Mouse (Mus musculus) C2C12 (cell line): Measurements from ENCODE around the gene Yju2. TPM values are rescaled to one million over a fixed set of nuclear protein-coding genes. Genes with fewer than 3 reads are reported as not detected.
"Not testable (repeated sequence)": the region's sequence is repeated elsewhere in the genome, so short reads cannot be mapped to it uniquely, and the experiment has no call there.

ENCODE experiments used
- H3K27me3 ChIP-seq: one replicate; pipeline ENCODE4 v1.6.1; 2011; ENCODE audit not compliant: control insufficient read depth, insufficient read depth, insufficient read length
- H3K36me3 ChIP-seq: one replicate; pipeline ENCODE4 v1.6.1; 2011; ENCODE audit not compliant: control insufficient read depth, insufficient read depth
- H3K4me3 ChIP-seq: one replicate; pipeline ENCODE4 v1.5.1; 2011; ENCODE audit warnings: mild to moderate bottlenecking, control low read depth; ENCODE audit not compliant: poor library complexity, insufficient read depth, severe bottlenecking
- H3K79me2 ChIP-seq: one replicate; pipeline ENCODE4 v1.6.1; 2011; ENCODE audit not compliant: control insufficient read depth, insufficient read depth
- H3K79me3 ChIP-seq: one replicate; pipeline ENCODE4 v1.6.1; 2011; ENCODE audit warnings: low read depth, control low read depth
- H3ac ChIP-seq: one replicate; pipeline ENCODE3; 2011; ENCODE audit warnings: low read depth; ENCODE audit not compliant: control insufficient read depth, insufficient read length
- CEBPB ChIP-seq: IDR thresholded peaks from one replicate; pipeline ENCODE4 v1.6.1; 2011; ENCODE audit warnings: low read depth, mild to moderate bottlenecking, control low read depth, moderate library complexity
- CTCF ChIP-seq: IDR thresholded peaks from one replicate; pipeline ENCODE4 v1.5.1; 2011; ENCODE audit not compliant: control insufficient read depth, insufficient read depth, insufficient read length
- FOSL1 ChIP-seq: IDR thresholded peaks from one replicate; pipeline ENCODE4 v1.8.0; 2011; ENCODE audit warnings: mild to moderate bottlenecking, low read length; ENCODE audit not compliant: poor library complexity, insufficient read depth, severe bottlenecking
- MAX ChIP-seq: IDR thresholded peaks from one replicate; pipeline ENCODE4 v1.6.1; 2011; ENCODE audit warnings: mild to moderate bottlenecking, control low read depth
- MYOD1 ChIP-seq: IDR thresholded peaks from one replicate; pipeline ENCODE4 v1.6.1; 2011; ENCODE audit warnings: low read depth; ENCODE audit not compliant: control insufficient read depth, insufficient read length
- MYOG ChIP-seq: IDR thresholded peaks from one replicate; pipeline ENCODE4 v1.6.1; 2011; ENCODE audit not compliant: control insufficient read depth, insufficient read length; ENCODE audit errors: extremely low read depth
- USF1 ChIP-seq: IDR thresholded peaks from one replicate; pipeline ENCODE4 v1.6.1; 2011; ENCODE audit warnings: low read depth, mild to moderate bottlenecking, control low read depth, moderate library complexity
- long read RNA-seq, 2 experiments: library from polyadenylated mRNA; unstranded; transcript quantifications; one replicate each; pipeline ENCODE4 v2.0.0; 2019 to 2020
- polyA plus RNA-seq: library from polyadenylated mRNA; unstranded; fragments of >200 nt; fragmentation: generic; extraction: Trizol; gene quantifications from one replicate; pipeline ENCODE4 v1.2.1, GENCODE M21; 2012; ENCODE audit warnings: missing spikeins

The Yju2 gene
- polyA plus RNA-seq: 15.1 TPM
- long read RNA-seq, experiment 1, transcript Yju2-201 (8 exons, 1,660 nt): major isoform, 11 of 13 reads
- long read RNA-seq, experiment 1, partial matches to known transcripts: 1 of 13 reads
- long read RNA-seq, experiment 1, other reads (novel, unspliced or antisense): 1 of 13 reads
- long read RNA-seq, experiment 2, transcript Yju2-201 (8 exons, 1,660 nt): major isoform, 41 of 47 reads
- long read RNA-seq, experiment 2, partial matches to known transcripts: 0 of 47 reads
- long read RNA-seq, experiment 2, other reads (novel, unspliced or antisense): 3 of 47 reads

- peaks cover 12% of the 10 kb centered on the region for H3K79me2 ChIP-seq
- peak within 1 kb of the TSS; percentile 40 for H3K4me3 ChIP-seq
- TF ChIP-seq MYOG: no peak
- no peak for TF ChIP-seq FOSL1
- TF ChIP-seq MAX: peak; percentile 23
- TF ChIP-seq MYOD1: no peak
- no peak for TF ChIP-seq CTCF
- TF ChIP-seq USF1: no peak
- no peak for TF ChIP-seq CEBPB
- peaks cover 9% of the 10 kb centered on the region for H3K27me3 ChIP-seq
- H3K79me3 ChIP-seq: peaks cover 11% of the 10 kb centered on the region
- peak within 1 kb of the TSS; percentile 66 for H3ac ChIP-seq
- H3K36me3 ChIP-seq: peaks cover 15% of the 10 kb centered on the region
Observed at GRCm38 (mm10) chr17:55958918-55959728, at the start of gene Yju2. Gene Yju2 (plus strand): TSS chr17:55959099.

DNA sequence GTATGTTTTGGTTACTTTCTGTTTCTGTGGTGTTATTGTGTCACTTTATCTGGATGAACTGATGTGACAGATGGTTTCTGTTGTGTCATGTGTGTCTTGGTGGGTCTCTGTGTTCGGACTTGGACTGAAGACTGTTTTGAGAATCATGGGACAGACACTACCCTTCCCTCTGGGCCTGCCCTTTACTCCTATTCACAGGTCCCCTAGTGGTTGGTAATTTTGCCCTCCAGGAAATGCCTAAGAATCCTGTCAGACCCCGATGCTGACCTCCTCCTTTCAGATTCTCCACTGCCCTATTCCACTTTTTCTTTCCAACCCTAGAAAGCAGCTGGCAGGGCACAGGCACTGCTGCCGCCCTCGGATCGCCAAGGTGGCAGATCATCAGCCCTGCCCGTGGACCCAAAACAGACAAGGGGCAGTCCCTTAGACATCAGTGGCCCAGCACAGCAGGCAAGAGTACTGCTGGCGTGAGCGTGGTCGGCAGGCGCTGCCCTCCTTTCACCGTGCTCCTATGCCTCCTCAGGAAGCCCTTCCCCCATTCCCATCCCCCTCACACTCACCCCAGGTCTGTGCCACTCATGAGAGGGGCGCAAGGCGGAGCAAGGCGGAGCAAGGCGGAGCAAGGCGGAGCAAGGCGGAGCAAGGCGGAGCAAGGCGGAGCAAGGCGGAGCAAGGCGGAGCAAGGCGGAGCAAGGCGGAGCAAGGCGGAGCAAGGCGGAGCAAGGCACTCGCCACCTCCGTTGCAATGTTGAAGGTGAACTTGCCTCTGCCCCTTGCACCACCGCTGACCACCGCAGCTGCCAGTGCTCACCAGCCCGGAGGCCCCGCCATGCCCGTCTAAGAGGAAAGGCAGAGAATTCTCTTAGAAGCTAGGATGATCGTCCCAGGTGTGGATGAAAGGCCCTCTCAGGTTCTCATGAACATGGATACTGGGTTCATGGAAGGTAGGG lies 27.1 kb upstream of the Yju2 start:
- Histone ChIP-seq H3K79me3 (no peaks in the 10 kb centered on the region), H3K79me2 (no peaks in the 10 kb centered on the region), H3K36me3 (no peaks in the 10 kb centered on the region), H3K4me3 (no peak overlapping the region), H3K27me3 (no peaks in the 10 kb centered on the region), H3ac (peak overlapping the region; percentile 74)
- TF ChIP-seq FOSL1: no peak
- TF ChIP-seq MYOG: no peak
- TF ChIP-seq USF1: no peak
- TF ChIP-seq MYOD1: no peak

DNA sequence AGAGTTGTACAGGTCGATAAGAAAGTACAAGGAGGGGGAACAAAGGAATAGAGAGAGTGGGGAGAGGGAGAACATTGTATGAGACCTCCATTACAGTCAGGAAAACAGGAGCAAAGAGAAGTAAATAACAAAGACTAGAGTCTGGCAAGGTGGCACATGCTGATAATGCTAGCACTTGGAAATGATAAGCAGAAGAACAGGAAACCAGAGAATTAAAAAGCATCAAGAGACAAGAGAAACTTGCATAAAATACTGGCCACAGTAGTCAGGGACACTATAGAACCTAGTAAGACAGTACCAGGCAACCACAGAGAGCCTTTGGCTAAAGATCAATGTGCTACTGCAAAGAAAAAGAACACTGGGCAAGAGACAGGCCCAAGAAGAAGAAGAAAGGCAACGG lies 26.3 kb upstream of the Yju2 start:
- no peaks in the 10 kb centered on the region for H3K27me3 ChIP-seq
- no peak overlapping the region for H3K4me3 ChIP-seq
- H3ac ChIP-seq: no peak overlapping the region
- no peaks in the 10 kb centered on the region for H3K36me3 ChIP-seq
- no peaks in the 10 kb centered on the region for H3K79me2 ChIP-seq
- no peak for TF ChIP-seq MYOD1
- no peaks in the 10 kb centered on the region for H3K79me3 ChIP-seq

GRCm38 (mm10) chr17:55933191-55933590 lies 25.7 kb upstream of the Yju2 start:
- Histone ChIP-seq H3ac (no peak overlapping the region), H3K36me3 (no peaks in the 10 kb centered on the region), H3K4me3 (no peak overlapping the region), H3K79me2 (no peaks in the 10 kb centered on the region), H3K27me3 (no peaks in the 10 kb centered on the region), H3K79me3 (no peaks in the 10 kb centered on the region)
- TF ChIP-seq MAX: no peak
- no peak for TF ChIP-seq MYOD1
- no peak for TF ChIP-seq CTCF
- TF ChIP-seq FOSL1: no peak

DNA sequence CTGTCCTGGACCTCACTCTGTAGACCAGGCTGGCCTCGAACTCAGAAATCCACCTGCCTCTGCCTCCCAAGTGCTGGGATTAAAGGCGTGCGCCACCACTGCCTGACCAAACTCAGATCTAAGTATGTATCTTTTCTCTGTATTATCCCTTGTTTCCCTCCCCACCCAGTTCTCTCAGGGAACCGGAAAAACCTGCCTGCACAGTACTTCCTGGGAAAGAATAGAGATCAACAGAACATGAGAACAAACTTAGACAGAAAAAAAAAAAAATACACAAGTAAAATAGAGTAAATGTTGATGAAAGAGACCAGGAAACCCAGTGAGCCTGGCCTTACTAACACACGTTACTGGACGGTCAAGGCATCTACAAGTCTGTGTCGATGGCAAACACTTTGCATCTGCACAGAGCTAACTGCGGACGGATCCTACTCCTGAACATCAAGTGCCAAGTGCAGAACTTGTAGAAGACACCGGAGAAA lies 14.5 kb upstream of the Yju2 start:
- not testable (repeated sequence) for H3ac ChIP-seq

GRCm38 (mm10) chr17:55944866-55945682 lies 13.8 kb upstream of the Yju2 start:
- H3K27me3 ChIP-seq, H3K36me3 ChIP-seq, H3K79me3 ChIP-seq, H3K79me2 ChIP-seq: not testable (repeated sequence)
- Histone ChIP-seq H3ac (peak overlapping the region; percentile 64), H3K4me3 (peak overlapping the region; percentile 39)

More for the DNA sequence above, 14.5 kb upstream of the Yju2 start:
- H3K27me3 ChIP-seq, H3K79me2 ChIP-seq, H3K79me3 ChIP-seq, H3K36me3 ChIP-seq: not testable (repeated sequence)
- H3K4me3 ChIP-seq: peak overlapping the region; percentile 39
